Mouse (Mus musculus) neural tube, embryonic 14.5 days (tissue): ENCODE measurements around the gene Sync. TPM values are rescaled to one million over a fixed set of nuclear protein-coding genes. Genes with fewer than 3 reads are reported as not detected.

Source experiments
- ATAC-seq: fragments of 200-750 bp; cut with Nextera tagmentation; 2 replicates; pipeline ENCODE4 v1.8.0; 2017; ENCODE audit warnings: low read depth, mild to moderate bottlenecking, moderate TSS enrichment, moderate library complexity
- H3K27ac ChIP-seq: fragments of 300-500 bp; sonication (generic); 2 replicates; pipeline ENCODE4 v1.5.1; 2014; ENCODE audit warnings: low read depth, mild to moderate bottlenecking, control low read depth, low read length, moderate library complexity, mixed read lengths
- H3K27me3 ChIP-seq: fragments of 300-500 bp; sonication (generic); 2 replicates; pipeline ENCODE4 v1.6.1; 2014; ENCODE audit warnings: low read length; ENCODE audit not compliant: control insufficient read depth, insufficient read depth
- H3K36me3 ChIP-seq: fragments of 300-500 bp; sonication (generic); 2 replicates; pipeline ENCODE4 v1.6.1; 2014; ENCODE audit warnings: low read length, mixed read lengths; ENCODE audit not compliant: control insufficient read depth, insufficient read depth
- H3K4me1 ChIP-seq: fragments of 300-500 bp; sonication (generic); 2 replicates; pipeline ENCODE4 v1.6.1; 2014; ENCODE audit warnings: low read length; ENCODE audit not compliant: control insufficient read depth, insufficient read depth
- H3K4me2 ChIP-seq: fragments of 300-500 bp; sonication (generic); 2 replicates; pipeline ENCODE4 v1.6.1; 2014; ENCODE audit warnings: mild to moderate bottlenecking, low read depth, low read length, control low read depth
- H3K4me3 ChIP-seq: fragments of 300-500 bp; sonication (generic); 2 replicates; pipeline ENCODE4 v1.5.1; 2014; ENCODE audit warnings: low read depth, low read length, control low read depth, mixed read lengths
- H3K9ac ChIP-seq: fragments of 300-500 bp; sonication (generic); replicated peaks from 2 replicates; pipeline ENCODE4 v1.6.1; 2014; ENCODE audit warnings: low read depth, mild to moderate bottlenecking, control low read depth, low read length, mixed read lengths
- H3K9me3 ChIP-seq: fragments of 300-500 bp; sonication (generic); 2 replicates; pipeline ENCODE4 v1.6.1; 2016; ENCODE audit warnings: low read length; ENCODE audit not compliant: control insufficient read depth
- WGBS: fragments of 180-500 bp; shearing (Covaris S2); extraction: QIAGEN DNeasy Blood & Tissue Kit; methylation state at CpG from one replicate; pipeline ENCODE4 v1.1.7; 2014; 5-methylcytosine and 5-hydroxymethylcytosine counted together
- polyA plus RNA-seq: library from polyadenylated mRNA; unstranded; fragments of >200 nt; fragmentation: Nextera tagmentation; extraction: Ambion mirVana; gene quantifications from 2 replicates; pipeline ENCODE4 v1.2.1, GENCODE M21; 2014

The Sync gene
- polyA plus RNA-seq, 1 experiment from 2014 or later = 1.6 TPM

- ATAC-seq = no peak
- Histone ChIP-seq H3K36me3 (no peaks in the 10 kb centered on the region), H3K4me2 (no peak overlapping the region), H3K9me3 (no peaks in the 10 kb centered on the region), H3K27me3 (peaks cover 5% of the 10 kb centered on the region), H3K4me3 (no peak overlapping the region), H3K9ac (no peak overlapping the region), H3K27ac (no peak overlapping the region), H3K4me1 (peaks cover 15% of the 10 kb centered on the region; the same call in 1 of the 2 replicates)
- WGBS = 40% methylated on average over 14 of the region's 15 CpGs
These were observed 40.8 kb upstream of the Sync start for GRCm38 (mm10) chr4:129246360-129247301.

- Histone ChIP-seq H3K4me1 (peaks cover 16% of the 10 kb centered on the region; the same call in 1 of the 2 replicates), H3K9ac (peak overlapping the region; percentile 60), H3K4me2 (peak overlapping the region; percentile 87), H3K4me3 (peak overlapping the region; percentile 44), H3K27me3 (peaks cover 5% of the 10 kb centered on the region), H3K9me3 (no peaks in the 10 kb centered on the region), H3K27ac (no peak overlapping the region), H3K36me3 (no peaks in the 10 kb centered on the region)
- WGBS = 14% methylated on average over 24 of the region's 24 CpGs
- no peak for ATAC-seq
These were observed 39.8 kb upstream of the Sync start for GRCm38 (mm10) chr4:129247381-129248242.

DNA sequence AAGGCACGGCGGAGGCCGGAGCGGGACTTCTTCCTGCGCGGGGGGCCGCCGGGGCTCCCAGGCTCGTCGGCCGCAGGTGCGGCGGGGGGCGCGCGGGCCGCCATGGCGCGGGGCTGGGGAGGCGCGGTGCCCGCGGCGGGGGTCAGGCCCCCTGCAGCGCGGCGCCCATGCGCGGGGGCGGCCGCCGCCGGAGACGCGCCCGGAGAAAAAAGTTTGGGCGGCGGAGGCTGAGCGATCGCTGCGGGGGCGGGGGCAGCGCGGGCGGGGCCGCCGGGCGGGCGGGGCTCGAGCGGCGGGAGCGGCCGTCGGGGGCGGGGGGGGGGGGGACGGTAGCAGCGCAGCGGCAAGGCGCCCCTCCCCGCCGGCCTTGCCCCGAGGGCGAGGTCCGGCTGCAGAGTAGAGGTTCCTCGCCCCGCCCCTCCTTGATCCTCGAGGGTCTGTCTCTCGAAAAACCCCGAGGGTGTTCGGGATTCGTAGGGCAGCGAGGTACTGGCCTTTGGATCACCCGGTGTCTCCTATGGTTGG lies 39.1 kb upstream of the Sync start:
- Histone ChIP-seq H3K27ac (no peak overlapping the region), H3K9me3 (no peaks in the 10 kb centered on the region), H3K4me3 (peak overlapping the region; percentile 44), H3K4me1 (peaks cover 16% of the 10 kb centered on the region; the same call in 1 of the 2 replicates), H3K27me3 (peaks cover 5% of the 10 kb centered on the region), H3K36me3 (no peaks in the 10 kb centered on the region), H3K9ac (peak overlapping the region; percentile 60), H3K4me2 (peak overlapping the region; percentile 87)
- 1% methylated on average over 21 of the region's 74 CpGs for WGBS
- no peak for ATAC-seq

DNA sequence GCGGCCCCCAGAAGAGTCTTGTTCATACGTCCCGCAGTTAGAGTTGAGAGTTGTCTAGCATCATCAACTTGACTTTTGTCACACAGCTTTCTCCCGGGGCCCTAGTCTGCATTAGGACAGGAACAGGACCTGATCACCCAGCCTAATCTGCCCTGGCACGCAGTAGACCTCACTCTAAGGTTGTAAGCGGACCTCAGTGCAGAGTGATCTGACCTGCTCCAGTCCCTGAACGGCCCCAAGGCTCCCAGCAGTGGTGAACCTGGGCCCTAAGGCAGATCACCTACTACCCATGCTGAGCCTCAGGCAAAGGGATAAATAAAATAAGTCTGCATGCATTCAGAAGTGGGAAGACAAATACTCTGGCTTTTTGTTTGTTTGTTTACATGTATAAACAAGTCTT lies 38.1 kb upstream of the Sync start:
- Histone ChIP-seq H3K4me2 (no peak overlapping the region), H3K36me3 (no peaks in the 10 kb centered on the region), H3K9me3 (no peaks in the 10 kb centered on the region), H3K27ac (no peak overlapping the region), H3K27me3 (peaks cover 5% of the 10 kb centered on the region), H3K4me3 (no peak overlapping the region), H3K4me1 (peaks cover 16% of the 10 kb centered on the region; the same call in 1 of the 2 replicates), H3K9ac (no peak overlapping the region)
- ATAC-seq = no peak
- WGBS = 31% methylated on average over 7 of the region's 7 CpGs

- 16% methylated on average over 15 of the region's 15 CpGs for WGBS
- no peak overlapping the region for H3K9ac ChIP-seq
- peaks cover 5% of the 10 kb centered on the region for H3K27me3 ChIP-seq
These were observed 36.5 kb upstream of the Sync start for GRCm38 (mm10) chr4:129250759-129251481.

DNA sequence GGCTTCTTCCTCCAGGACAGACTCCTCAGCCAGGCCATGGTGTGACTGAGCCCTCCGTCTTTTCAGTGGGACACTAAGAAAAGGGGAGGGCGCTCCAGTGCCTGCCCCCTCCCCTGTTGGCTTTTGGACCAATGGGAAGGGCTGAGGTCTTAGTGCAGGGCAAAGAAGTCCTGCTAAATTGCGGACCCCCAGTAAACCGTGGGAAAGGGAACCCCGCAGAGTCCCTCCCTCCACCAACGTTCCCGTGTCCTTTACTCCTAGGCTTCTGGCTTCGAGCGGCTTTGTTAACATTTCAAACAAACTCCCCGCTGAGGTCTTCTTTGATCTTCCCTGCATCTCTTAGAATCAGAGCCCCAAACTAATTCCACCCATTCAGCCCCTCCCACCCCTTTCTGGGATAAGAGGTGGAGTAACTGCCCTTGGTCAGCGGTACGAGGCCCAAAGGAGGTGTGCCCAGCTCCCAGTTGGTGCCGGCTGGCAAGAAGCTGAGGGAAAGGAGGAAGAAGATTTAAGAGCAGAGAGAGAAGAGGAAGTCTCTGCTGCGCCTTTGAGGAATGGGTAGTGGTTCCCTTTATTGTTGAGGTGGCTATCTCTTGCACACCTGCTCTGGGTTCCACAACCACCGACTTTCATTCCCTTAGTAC lies 35.8 kb upstream of the Sync start:
- peaks cover 18% of the 10 kb centered on the region; the same call in 1 of the 2 replicates for H3K4me1 ChIP-seq
- no peak overlapping the region for H3K9ac ChIP-seq
- H3K4me3 ChIP-seq = no peak overlapping the region
- no peak overlapping the region for H3K27ac ChIP-seq
- no peaks in the 10 kb centered on the region for H3K36me3 ChIP-seq
- no peaks in the 10 kb centered on the region for H3K9me3 ChIP-seq
- peaks cover 5% of the 10 kb centered on the region for H3K27me3 ChIP-seq
- ATAC-seq = peak; percentile 21; the same call in 1 of the 2 replicates
- WGBS = under 1% methylated on average over 15 of the region's 15 CpGs
- H3K4me2 ChIP-seq = peak overlapping the region; percentile 11; the same call in 1 of the 2 replicates

More at GRCm38 (mm10) chr4:129250759-129251481, 36.5 kb upstream of the Sync start:
- Histone ChIP-seq H3K36me3 (no peaks in the 10 kb centered on the region), H3K9me3 (no peaks in the 10 kb centered on the region), H3K4me2 (peak overlapping the region; percentile 11; the same call in 1 of the 2 replicates), H3K4me1 (peaks cover 16% of the 10 kb centered on the region; the same call in 1 of the 2 replicates), H3K27ac (no peak overlapping the region), H3K4me3 (no peak overlapping the region)
- ATAC-seq = no peak

DNA sequence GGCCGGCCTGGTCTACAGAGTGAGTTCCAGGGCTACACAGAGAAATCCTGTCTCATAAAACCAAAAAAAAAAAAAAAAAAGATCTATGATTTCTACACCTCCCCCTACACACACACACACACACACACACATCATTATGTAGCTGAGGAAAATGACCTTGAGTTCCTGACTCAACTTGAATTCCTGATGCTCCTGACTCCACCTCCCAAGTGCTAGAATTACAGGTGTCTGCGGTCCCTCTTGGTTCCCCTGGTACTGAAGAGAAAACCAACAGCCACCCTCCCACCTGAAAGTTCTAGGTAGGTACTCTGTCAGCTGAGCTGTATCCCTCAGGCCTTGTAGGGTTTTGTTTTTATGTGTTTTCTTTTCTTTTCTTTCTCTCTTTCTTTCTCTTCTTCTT lies 34.9 kb upstream of the Sync start:
- Histone ChIP-seq H3K4me1 (peaks cover 19% of the 10 kb centered on the region; the same call in 1 of the 2 replicates), H3K9me3 (no peaks in the 10 kb centered on the region), H3K36me3 (no peaks in the 10 kb centered on the region), H3K4me3 (no peak overlapping the region), H3K27me3 (peaks cover 3% of the 10 kb centered on the region), H3K27ac (no peak overlapping the region), H3K4me2 (no peak overlapping the region), H3K9ac (no peak overlapping the region)
- no peak for ATAC-seq
- 81% methylated on average over 2 of the region's 2 CpGs for WGBS

- H3K36me3 ChIP-seq = no peaks in the 10 kb centered on the region
- H3K9me3 ChIP-seq = no peaks in the 10 kb centered on the region
- no peak for ATAC-seq
- H3K4me3 ChIP-seq = no peak overlapping the region
- no peaks in the 10 kb centered on the region; the same call in 1 of the 2 replicates for H3K27me3 ChIP-seq
- WGBS = 95% methylated on average over 3 of the region's 3 CpGs
- no peak overlapping the region for H3K27ac ChIP-seq
- no peak overlapping the region for H3K9ac ChIP-seq
- H3K4me1 ChIP-seq = peaks cover 15% of the 10 kb centered on the region; the same call in 1 of the 2 replicates
- no peak overlapping the region for H3K4me2 ChIP-seq
These were observed 32.8 kb upstream of the Sync start for GRCm38 (mm10) chr4:129254571-129254970.
